In genomic region chr13:29416450-29417136, GRCm38 (mm10) we compare ENCODE assay signal across 10 mouse cellular contexts.
DNase-seq lines count a peak whose midpoint lies in the region; ATAC-seq lines count a peak whose summit lies in the region.
"Had no signal": no experiment of that assay in that cellular context is flagged by ENCODE, and none has a peak within 500 bp of the region (broad histone marks: within the 10 kb centered on the region; RNA-seq: fewer than 3 reads in every experiment).

No protein-coding gene starts in this region.

- peaks cover 22% of the 10 kb centered on the region for H3K4me1 ChIP-seq in kidney, embryonic 15.5 days
- H3K4me1 ChIP-seq in embryonic facial prominence, embryonic 10.5 days, result peaks cover 42% of the 10 kb centered on the region
- peaks cover 40% of the 10 kb centered on the region for H3K4me1 ChIP-seq in hindbrain, embryonic 14.5 days (replicated peaks; ENCODE audit: control insufficient read depth, insufficient read depth, low read length)

- 38% methylated on average over 8 of the region's 8 CpGs for WGBS in kidney, embryonic 15.5 days
- 37% methylated on average over 8 of the region's 8 CpGs for WGBS in embryonic facial prominence, embryonic 10.5 days
- 11% methylated on average over 8 of the region's 8 CpGs for WGBS in hindbrain, embryonic 14.5 days

- H3K36me3 ChIP-seq in kidney, embryonic 15.5 days, result no peaks in the 10 kb centered on the region
- no peaks in the 10 kb centered on the region for H3K36me3 ChIP-seq in embryonic facial prominence, embryonic 10.5 days (replicated peaks)
- H3K36me3 ChIP-seq in hindbrain, embryonic 14.5 days (replicated peaks; ENCODE audit: control insufficient read depth, insufficient read depth), result no peaks in the 10 kb centered on the region

- no peak for DNase-seq in kidney, adult 18-20 months
- DNase-seq in embryonic facial prominence, embryonic 10.5 days (ENCODE audit: low spot score), result peak; percentile 59
- peak; percentile 81 for DNase-seq in hindbrain, embryonic 14.5 days (ENCODE audit: low spot score)
- DNase-seq in neural tube, embryonic 10.5 days (ENCODE audit: extremely low spot score, low spot score), result peak; percentile 57
- no peak for DNase-seq in adrenal gland, adult 18-20 months (ENCODE audit: low spot score in 2 of 2)
- DNase-seq in testis, postnatal 10 days (ENCODE audit: low spot score), result no peak
- DNase-seq: kidney, postnatal 25 days had no signal

- H3K9me3 ChIP-seq in kidney, embryonic 15.5 days (replicated peaks), result no peaks in the 10 kb centered on the region
- no peaks in the 10 kb centered on the region for H3K9me3 ChIP-seq in embryonic facial prominence, embryonic 10.5 days
- no peaks in the 10 kb centered on the region for H3K9me3 ChIP-seq in hindbrain, embryonic 14.5 days (ENCODE audit: control insufficient read depth, low read length)

- H3K9ac ChIP-seq in kidney, embryonic 15.5 days, result no peak overlapping the region
- no peak overlapping the region for H3K9ac ChIP-seq in hindbrain, embryonic 14.5 days

- H3K4me2 ChIP-seq in kidney, embryonic 15.5 days, result no peak overlapping the region
- H3K4me2 ChIP-seq in hindbrain, embryonic 14.5 days (replicated peaks), result no peak overlapping the region

- no peak overlapping the region for H3K4me3 ChIP-seq in kidney, embryonic 15.5 days (replicated peaks)
- no peak overlapping the region for H3K4me3 ChIP-seq in embryonic facial prominence, embryonic 10.5 days
- no peak overlapping the region for H3K4me3 ChIP-seq in hindbrain, embryonic 14.5 days (replicated peaks; ENCODE audit: low read length)

- H3K27ac ChIP-seq in kidney, embryonic 15.5 days, result peak overlapping the region; percentile 54
- peak overlapping the region; percentile 72 for H3K27ac ChIP-seq in embryonic facial prominence, embryonic 10.5 days (replicated peaks)
- H3K27ac ChIP-seq in hindbrain, embryonic 14.5 days, result peak overlapping the region; percentile 75

- H3K27me3 ChIP-seq in kidney, embryonic 15.5 days, result no peaks in the 10 kb centered on the region
- no peaks in the 10 kb centered on the region for H3K27me3 ChIP-seq in embryonic facial prominence, embryonic 10.5 days (replicated peaks; ENCODE audit: low read depth, poor library complexity, severe bottlenecking)
- no peaks in the 10 kb centered on the region for H3K27me3 ChIP-seq in hindbrain, embryonic 14.5 days (ENCODE audit: control insufficient read depth, insufficient read depth, low read length)

- no peak for ATAC-seq in kidney, embryonic 15.5 days (replicated peaks; ENCODE audit: low FRiP score)
- peak; percentile 91 for ATAC-seq in hindbrain, embryonic 14.5 days (ENCODE audit: low FRiP score)
- no peak for ATAC-seq in inflammation-experienced regulatory T-cells, adult 6 months
- ATAC-seq: lung, postnatal 0 days had no signal

Comparison
In these comparisons a context has a peak if more than half of its experiments do, and no peak if none do; other contexts are left out.
1. DNase-seq: peak in embryonic facial prominence, embryonic 10.5 days (single experiment), hindbrain, embryonic 14.5 days (single experiment) and neural tube, embryonic 10.5 days (single experiment); none in kidney, adult 18-20 months (single experiment), adrenal gland, adult 18-20 months (0 of 2) and testis, postnatal 10 days (single experiment).
2. Peak in every context shown above with its lines, with median percentiles within 50 percentile points of each other: H3K27ac ChIP-seq.